Mouse (Mus musculus) granulocyte monocyte progenitor cell, adult 5-6 weeks (primary cell): ENCODE results near the gene Polr1e. TPM values are rescaled to one million over a fixed set of nuclear protein-coding genes. Genes with fewer than 3 reads are reported as not detected.
"Not testable (repeated sequence)": the region's sequence is repeated elsewhere in the genome, so short reads cannot be mapped to it uniquely, and the experiment has no call there.

Experiments used
- ATAC-seq: replicated peaks from 2 replicates; pipeline ENCODE4 v1.8.0; 2016; ENCODE audit warnings: mild to moderate bottlenecking, moderate TSS enrichment, inconsistent platforms; ENCODE audit not compliant: poor library complexity, severe bottlenecking
- total RNA-seq, 2 experiments: library from RNA; stranded (forward) in 1 of 2; stranded (reverse) in 1 of 2; fragments of 200-712, 200-1000 nt in 1 of 2; fragments of >200 nt in 1 of 2; fragmentation: Nextera tagmentation in 1 of 2; gene quantifications; 2 replicates each; pipeline ENCODE4 v1.2.3; 2014 to 2017

The Polr1e gene
- total RNA-seq, 2 experiments from 2014 or later = 64.1 to 70.2 TPM

DNA sequence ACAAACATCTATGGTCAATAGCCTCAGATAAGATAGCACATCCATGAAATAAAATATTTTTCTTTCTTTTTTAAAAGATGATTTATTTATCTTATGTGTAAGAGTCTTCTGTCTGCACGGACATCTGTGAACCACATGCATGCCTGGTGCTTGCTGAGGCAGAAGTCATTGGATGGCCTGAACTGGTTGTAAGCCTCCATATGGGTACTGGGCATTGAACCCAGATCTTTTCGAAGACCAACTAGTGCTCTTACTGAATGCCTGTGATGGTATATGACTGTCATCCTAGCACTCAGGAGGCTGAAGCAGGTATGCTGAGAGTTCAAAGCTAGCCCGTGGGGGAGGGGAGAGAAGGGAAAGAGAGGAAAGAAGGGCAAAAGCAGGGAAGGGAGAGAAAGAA is 20.3 kb upstream of the Polr1e start:
- no peak for ATAC-seq

DNA sequence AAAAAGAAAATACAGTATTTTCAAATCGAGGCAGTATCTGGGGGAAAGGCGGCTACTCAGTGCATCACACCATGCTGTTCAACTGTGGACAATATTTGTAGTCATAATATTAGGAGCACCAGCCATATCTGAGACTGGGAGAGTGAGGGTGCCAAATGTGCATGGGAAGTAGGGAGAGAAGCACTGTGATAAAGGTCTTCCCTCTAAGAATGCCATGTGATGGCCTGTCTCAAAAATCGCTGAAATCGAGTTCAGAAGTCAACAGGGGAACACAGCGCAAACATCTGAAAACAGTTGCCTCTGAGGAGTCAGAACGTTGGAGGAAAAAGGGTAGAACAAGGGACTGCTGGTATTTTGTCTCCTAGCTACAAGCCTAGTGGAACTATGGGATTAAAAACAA is 18.4 kb upstream of the Polr1e start:
- ATAC-seq = no peak

DNA sequence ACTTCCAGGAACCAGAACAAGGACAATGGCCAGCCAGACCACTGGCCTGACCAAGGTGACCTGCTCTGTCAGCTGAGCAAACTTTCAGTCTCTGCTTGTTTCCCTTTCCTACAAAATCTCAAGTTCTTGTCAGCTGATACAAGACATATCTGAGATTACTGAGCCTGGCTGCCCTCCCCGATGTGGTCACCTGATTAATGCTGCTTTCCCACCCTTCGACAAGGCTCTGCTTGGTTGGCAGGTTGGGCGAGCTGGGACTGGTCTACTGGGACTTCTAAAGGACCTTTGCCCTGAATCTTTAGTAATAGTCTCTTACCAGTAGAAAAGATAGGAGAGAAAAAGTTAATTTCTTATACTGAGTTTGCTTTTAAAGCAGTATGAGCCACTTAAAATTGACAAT is 12.9 kb upstream of the Polr1e start:
- ATAC-seq = no peak

DNA sequence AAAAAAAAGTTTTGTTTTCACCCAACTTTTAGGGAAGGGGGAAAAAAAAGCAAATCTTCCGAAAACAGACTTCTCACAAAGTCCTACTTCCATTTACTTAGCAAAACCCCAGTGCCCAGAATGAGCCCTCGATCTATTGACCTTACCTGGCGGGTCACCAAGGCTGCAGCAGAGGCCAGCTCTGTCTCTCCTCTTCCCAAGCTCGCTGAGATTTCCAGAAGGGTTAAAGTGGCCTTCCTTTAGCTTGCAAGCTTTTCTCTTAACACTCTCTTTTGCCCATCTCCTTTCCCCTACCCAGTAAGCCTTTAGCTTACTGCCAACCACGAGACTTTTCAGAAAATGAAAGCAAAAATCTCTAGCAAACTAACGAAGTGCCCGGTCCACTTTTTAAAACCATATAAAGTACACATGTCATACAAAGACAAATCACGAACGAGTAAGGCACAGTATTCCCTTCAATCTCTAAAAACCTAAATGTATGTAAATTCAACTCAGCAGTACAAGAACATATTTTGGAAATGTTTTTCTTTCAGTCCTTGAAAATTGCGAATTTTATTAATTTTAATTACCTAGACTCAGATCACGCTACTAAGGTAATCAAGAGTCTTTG is 7.5 kb upstream of the Polr1e start:
- ATAC-seq = no peak

DNA sequence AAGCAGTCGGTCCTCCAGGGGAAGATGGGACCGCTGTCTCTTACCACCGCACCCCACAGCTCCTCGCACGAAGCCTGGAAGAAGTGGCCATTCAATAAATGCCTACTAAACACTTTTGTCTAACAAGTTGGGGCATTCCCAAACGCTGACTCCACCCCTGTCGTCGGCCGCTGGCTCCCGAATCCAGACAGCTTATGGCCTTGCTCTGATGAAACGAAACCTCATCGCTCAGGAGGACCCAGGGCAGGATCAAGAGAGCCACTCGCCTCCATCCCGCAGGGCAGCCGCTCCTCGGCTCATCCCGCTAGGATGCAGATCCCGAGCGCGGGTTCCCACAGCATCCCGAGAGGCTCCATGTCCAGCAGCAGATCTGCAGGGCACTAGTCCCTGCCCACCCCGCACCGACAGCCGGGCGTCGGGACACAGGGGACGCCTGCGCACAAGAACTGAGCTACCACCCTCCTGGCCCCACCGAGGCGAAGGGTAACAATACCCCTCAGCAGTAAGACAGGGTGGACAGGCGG is 6.7 kb upstream of the Polr1e start:
- no peak; the same call in 1 of the 2 replicates for ATAC-seq

DNA sequence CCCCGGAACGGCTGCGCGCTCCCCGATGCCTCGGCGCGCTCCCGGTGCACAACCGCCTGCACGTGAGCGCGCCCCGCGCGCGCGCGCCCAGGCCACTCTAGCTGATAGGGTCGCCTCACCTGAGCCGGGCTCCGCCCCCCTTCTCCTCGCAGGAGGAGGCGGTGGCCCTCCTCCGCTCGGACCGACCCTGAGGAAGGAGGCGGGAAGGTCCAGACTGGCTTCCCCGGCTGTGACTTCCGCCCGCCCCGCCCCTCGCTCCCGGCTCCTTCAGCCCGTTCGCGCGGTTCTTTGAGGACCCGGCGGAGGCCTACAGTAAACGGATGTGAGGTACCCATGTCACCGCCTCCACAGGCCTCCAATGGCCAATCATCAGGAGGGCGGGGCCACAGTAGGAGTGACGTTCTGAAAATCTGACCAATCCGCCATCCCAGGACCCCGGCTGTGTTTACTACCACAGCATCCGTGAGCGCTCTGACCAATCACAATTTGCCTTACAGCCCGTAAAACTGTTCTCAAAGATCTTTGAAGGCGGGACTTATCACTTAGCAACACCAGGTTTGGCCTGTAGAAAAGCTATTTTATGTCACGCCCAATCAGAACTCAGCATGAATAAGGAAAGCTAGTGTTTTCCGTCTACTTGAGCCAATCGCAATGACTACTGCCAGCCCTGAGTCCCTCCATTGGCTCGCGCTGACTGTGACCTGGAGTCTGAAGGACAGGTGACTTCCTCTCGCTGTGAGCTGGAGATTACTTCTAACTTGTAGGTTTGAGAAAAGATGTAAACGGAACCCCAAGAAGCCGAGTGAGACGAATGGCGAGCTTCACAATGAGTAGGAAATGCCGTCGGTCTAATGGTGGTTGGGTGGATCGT is 6.0 kb upstream of the Polr1e start, which contains the start of gene Zbtb5:
Gene Zbtb5 (minus strand): TSS at position 308 of the 871 bp plus-strand sequence.
- peak; percentile 85 for ATAC-seq

DNA sequence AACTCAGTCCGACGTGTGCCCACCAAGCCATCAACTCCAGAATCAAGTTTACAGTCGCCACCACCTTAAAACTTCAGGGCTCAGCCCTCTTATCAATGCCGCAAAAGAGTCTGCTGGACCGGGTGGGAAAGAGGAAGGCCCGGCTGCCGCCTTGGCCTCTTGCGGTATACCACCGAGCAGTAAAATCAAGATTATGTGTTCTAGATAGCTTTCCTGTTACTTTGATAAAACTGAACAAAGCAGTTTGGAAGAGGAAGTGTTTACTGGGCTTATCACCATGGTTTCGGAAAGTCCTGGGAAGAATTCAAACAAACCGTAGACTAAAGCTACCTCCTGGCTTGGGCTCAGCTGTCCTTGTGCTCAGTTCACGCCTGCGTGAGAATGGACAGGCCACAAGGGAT is 5.4 kb upstream of the Polr1e start:
- peak; percentile 26 for ATAC-seq

DNA sequence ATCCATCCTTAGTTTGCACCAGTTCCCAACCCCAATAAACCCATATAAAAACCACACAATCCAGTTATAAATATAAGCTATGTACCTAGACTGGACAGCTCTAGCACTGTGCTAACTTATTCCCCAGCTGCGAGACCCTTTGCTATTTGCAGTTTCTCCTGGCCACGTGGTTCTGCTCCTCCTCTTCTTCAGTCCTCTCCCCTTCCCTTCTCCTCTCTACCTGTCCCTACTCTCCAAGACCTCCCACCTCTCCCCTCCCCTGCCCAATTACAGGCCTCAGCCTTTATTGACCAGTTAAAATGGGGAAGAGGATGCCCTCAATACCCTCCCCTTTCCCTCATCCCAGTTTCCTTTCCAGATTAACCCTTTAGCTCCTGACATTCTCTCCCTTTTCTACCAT is 4.8 kb upstream of the Polr1e start:
- no peak for ATAC-seq

DNA sequence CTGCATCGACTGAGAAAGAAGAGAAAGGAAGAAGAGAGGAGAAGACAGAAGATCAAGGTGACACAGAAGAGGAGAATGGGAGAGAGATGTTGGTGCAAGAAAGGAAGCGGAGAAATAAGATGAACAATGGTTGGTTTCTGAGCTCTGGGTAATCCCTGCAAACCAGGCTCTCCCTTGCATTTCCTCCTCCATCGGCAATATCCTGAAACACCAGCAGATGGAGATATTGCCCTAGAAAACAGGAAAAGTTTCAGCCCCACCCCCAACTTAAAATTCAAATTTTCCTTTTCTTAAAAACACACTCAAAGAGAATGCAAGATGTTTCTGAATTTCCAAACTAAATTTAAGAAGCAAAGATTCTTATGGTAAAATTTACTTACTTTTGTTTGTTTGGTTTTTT is 2.8 kb upstream of the Polr1e start:
- ATAC-seq = no peak

DNA sequence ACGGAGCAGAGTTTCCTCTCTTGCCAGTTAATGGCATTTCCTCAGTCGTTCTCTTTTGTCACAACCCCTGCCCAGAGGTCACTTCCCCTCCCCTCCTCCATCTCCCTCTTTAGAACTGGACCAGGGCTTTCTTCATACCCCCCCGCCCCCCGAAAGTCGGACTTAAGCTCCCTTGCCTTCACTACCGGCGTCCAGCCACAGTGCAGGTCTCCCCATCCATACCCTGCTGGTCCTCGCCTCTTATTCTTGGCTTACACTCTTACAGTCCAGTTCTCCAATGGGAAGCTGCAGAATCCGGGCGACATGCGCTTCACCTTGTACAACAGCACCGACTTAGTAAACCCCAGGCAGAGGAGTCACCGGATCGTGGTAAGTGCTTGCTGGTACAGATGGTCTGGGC is 626 bp downstream of the Polr1e start:
- peak; percentile 31 for ATAC-seq

DNA sequence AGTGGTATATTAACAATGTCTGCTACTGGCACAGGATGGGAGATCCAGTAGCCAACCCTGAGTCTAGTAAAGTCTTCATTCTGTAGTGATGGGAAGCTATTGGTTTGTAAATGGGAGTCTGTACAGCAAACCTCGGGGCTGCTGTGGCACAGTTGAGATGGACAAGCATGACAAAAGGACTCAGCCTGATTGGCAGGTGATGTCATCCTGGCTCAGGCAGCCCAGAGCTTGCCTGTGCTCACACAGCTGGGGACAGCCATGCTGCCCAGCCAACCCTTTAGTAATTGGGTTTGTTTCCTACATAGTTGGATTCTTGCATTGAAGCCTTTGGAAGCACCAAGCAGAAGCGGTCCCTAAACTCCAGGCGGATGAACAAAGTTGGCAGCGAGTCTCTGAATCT is 8.1 kb downstream of the Polr1e start:
- no peak for ATAC-seq

DNA sequence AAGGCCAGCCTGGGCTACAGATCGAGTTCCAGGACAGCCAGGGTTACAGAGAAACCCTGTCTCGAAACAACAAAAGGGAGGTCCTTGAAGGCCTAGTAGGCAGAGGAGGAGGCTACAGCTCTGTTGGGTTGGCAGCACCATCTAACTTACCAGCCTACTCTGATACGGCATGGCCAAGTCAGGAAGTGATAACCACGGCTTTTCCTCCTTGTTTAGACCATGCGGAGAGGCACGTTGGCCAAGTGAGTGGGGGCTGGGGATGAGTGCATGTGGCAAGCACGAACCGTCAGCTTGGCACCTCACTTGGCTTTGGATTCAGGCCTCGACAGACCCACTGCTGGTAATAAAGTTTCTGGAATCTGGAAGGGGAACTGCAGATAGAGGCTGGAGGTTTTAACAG is 14.2 kb downstream of the Polr1e start:
- ATAC-seq = peak; percentile 25

DNA sequence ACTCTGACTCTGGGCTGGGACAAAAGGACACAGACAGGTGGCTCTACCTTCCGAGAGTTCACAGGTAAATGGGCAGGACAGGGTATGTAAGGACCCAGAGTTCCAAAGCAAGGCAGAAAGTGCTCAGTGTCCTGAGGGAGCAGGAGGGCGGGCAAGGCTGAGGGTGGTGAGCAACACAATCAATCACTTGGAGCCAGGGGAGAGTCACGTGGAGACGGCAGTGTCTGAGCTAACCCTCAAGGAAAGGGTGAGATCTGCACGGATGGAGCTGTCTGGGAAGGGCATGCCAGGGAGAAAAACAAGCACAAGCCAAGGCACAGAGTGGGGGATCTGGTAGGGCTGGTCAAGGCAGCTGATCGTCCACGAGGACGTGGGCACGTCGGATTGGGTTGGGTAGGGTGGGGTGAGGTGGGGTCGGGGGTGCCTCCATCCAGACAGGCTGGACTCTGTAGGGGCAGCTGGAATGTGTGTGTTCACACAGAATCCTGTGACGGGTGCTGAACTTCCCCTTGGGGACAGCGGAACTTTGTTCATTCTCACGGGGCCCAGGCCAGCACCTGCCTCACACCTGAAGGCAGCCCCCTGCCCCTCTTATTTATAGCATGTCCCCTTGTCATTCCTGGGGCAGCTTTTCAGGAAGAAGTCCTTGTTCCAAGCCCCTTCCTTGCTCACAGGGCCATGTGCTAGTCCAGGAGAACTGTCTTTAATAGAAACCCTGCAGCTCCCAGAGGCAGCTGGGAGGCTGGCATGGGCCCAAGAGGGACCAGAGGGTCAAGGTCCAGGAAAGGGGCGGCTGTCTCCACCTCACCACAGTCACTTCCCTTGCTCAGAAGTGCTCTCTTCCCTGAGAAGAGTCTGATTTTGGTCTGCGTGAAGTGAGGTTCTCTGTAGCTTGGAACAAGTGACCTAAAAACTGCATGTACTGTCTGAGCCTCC is 16.6 kb downstream of the Polr1e start:
- peak; percentile 34 for ATAC-seq

DNA sequence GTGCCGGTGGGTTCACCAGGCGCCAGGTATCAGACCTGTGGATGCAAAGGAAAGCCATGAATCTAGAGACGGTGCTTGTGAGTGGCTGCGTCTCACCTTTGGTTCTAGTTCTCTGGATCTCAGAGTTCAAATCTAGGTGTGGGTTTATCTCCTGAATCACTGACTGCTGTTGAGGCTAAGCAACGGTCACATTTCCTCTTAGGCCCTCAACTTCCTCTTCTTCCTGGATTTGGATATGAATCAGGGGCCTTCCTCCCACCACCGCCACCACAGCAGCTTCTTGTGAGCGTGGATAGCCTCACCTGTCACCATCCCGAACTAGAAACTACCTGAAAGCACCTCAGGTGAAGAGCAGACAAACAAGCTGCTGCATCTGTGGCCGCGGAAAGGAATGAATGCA is 17.7 kb downstream of the Polr1e start:
- ATAC-seq = peak; percentile 62

DNA sequence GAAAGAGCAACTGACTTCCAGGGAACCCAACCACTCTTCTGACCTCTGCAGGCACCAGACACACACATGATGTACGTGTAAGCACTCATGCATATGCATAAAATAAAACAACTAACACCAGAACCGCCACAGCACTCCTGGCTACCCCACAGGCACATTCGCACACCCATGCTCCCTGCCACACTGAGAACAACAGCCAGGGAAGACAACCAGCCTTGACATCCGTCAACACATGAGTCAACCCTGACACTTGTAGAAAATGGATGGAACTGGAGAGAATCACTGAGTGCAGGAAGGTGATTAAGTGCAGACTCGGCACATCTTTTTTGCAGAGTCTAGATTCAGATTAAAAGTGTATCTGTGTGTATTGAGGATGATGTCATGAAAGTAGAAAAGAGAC is 18.2 kb downstream of the Polr1e start:
- ATAC-seq = no peak

DNA sequence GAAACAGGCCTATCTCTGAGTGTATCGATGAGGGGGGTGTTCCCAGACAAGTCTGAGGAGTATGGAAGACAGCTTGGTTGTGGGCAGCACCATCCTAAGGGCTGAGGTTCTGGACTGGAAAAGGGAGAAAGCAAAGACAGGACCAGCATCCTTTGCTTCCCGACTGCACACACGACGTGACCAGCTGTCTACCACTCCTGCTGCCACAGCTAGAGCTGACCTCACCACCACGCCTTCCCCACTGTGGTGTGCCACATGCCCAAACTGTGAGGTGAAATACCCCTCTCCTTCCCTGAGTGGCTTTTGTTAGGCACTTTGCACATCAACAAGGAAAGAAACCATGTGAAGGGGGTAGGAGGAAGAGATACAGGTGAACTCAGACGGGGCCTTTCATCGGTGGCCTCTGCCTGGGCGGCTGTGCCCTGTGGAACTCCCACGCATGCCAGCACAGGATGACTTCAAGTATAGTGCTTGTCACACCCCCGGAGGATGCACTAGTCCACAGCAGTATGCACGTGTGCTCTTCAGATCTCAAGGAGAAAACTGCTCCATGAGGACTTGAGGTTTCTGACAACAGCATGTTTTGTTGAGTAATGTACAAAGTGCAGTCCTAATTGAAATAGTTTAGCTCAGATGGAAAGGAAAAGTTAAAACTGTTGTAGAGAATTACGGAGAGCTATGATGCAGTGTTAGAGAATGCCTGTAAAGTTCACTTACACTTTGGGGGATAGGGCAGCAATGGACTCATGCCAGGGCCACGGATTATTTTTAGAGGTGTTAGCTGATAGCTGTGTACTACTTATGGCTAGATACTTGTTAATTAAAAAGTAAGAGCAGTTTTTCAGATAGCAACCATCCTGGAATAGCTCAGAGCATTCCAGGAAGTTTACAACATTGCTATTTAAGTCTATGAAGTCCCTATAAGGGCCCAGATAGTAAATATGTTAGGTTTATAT is 19.4 kb downstream of the Polr1e start:
- ATAC-seq = no peak

DNA sequence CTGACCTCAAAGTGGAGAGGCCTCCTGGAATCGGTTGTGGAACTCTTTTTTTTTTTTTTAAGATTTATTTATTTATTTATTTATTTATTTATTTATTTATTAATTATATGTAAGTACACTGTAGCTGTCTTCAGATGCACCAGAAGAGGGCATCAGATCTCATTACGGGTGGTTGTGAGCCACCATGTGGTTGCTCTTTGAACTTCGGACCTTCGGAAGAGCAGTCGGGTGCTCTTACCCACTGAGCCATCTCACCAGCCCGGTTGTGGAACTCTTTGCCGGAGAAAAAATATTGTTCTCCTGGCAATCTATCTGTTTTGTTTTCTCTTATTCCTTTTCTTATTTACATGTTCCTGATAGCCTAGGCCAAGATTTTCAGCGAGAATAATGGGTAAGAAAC is 20.5 kb downstream of the Polr1e start:
- not testable (repeated sequence) for ATAC-seq

DNA sequence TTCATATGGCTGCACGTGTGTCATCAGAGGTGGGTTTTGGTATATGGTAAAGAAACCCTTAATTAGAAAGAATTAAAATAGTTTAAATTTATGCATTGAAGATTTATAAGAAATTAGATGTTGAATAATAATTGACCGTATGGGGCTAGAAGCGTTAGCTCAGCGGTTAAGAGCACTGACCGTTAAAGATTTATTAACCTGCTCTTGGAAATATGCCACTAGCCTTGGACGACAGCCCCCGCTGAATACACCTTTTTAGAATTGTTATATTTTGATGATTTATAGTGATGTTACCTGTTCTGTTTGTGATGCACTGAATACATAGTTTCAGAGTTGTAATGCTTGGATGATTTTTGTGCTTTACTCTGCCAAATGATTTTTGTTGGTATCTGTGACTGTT is 21.2 kb downstream of the Polr1e start:
- ATAC-seq = not testable (repeated sequence)

DNA sequence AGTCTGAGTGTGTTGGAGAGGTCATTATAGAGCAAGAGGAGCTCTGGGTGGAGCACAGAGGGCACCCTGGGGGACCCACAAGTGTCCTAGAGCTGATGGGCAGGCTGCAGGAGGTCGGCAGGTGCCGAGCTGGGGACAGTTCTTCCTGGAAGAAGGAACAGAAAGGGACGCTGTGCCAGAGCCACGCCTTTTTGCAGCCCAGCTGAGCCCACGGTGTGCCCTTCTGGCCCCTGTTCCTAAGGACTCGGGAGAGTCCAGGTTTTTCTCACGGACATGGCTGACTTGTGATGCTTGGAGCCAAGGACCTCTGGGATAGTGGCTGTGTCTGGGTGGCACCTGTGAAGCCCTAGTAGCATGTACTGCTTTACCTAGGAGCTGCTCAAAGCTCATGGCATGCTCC is 22.4 kb downstream of the Polr1e start:
- no peak for ATAC-seq
